Mouse (Mus musculus) forebrain, embryonic 12.5 days (tissue): ENCODE results near the gene Tmem110. TPM values are rescaled to one million over a fixed set of nuclear protein-coding genes. Genes with fewer than 3 reads are reported as not detected.

ENCODE experiments used
- ATAC-seq: fragments of 200-750 bp; cut with Nextera tagmentation; 2 replicates; pipeline ENCODE4 v1.8.0; 2017; ENCODE audit warnings: moderate TSS enrichment; ENCODE audit not compliant: low FRiP score
- H3K27ac ChIP-seq: fragments of 300-500 bp; sonication (generic); 2 replicates; pipeline ENCODE4 v1.5.1; 2016; ENCODE audit warnings: mild to moderate bottlenecking
- H3K27me3 ChIP-seq: fragments of 300-500 bp; sonication (generic); 2 replicates; pipeline ENCODE4 v1.6.1; 2016; ENCODE audit warnings: mild to moderate bottlenecking
- H3K36me3 ChIP-seq: fragments of 300-500 bp; sonication (generic); replicated peaks from 2 replicates; pipeline ENCODE4 v1.6.1; 2016; ENCODE audit warnings: mild to moderate bottlenecking
- H3K4me1 ChIP-seq: fragments of 300-500 bp; sonication (generic); 2 replicates; pipeline ENCODE4 v1.6.1; 2016
- H3K4me2 ChIP-seq: fragments of 300-500 bp; sonication (generic); 2 replicates; pipeline ENCODE4 v1.6.1; 2016; ENCODE audit warnings: mild to moderate bottlenecking, moderate library complexity
- H3K4me3 ChIP-seq: fragments of 300-500 bp; sonication (generic); replicated peaks from 2 replicates; pipeline ENCODE4 v1.5.1; 2016; ENCODE audit warnings: mild to moderate bottlenecking
- H3K9ac ChIP-seq: fragments of 300-500 bp; sonication (generic); 2 replicates; pipeline ENCODE4 v1.6.1; 2016; ENCODE audit warnings: mild to moderate bottlenecking
- H3K9me3 ChIP-seq: fragments of 300-500 bp; sonication (generic); 2 replicates; pipeline ENCODE4 v1.6.1; 2016
- WGBS: fragments of 180-500 bp; shearing (Covaris S2); methylation state at CpG from one replicate; pipeline ENCODE4 v1.1.7; 2016; 5-methylcytosine and 5-hydroxymethylcytosine counted together
- polyA plus RNA-seq: library from polyadenylated mRNA; unstranded; fragments of >200 nt; fragmentation: Nextera tagmentation; extraction: Ambion mirVana; gene quantifications from 2 replicates; pipeline ENCODE4 v1.2.1, GENCODE M21; 2016

The Tmem110 gene
- polyA plus RNA-seq, 1 experiment from 2014 or later = 25.1 TPM

- no peaks in the 10 kb centered on the region for H3K27me3 ChIP-seq
- peaks cover 8% of the 10 kb centered on the region; the same call in 1 of the 2 replicates for H3K36me3 ChIP-seq
- H3K4me2 ChIP-seq = no peak overlapping the region
- H3K4me3 ChIP-seq = no peak overlapping the region
- no peaks in the 10 kb centered on the region for H3K4me1 ChIP-seq
- H3K9ac ChIP-seq = no peak overlapping the region
- ATAC-seq = no peak
- no peak overlapping the region for H3K27ac ChIP-seq
- WGBS = 85% methylated on average over 17 of the region's 17 CpGs
- H3K9me3 ChIP-seq = no peaks in the 10 kb centered on the region
These were observed 55.7 kb downstream of the Tmem110 start for GRCm38 (mm10) chr14:30880811-30881717.

- ATAC-seq = no peak
- WGBS = 86% methylated on average over 3 of the region's 3 CpGs
These were observed 56.3 kb downstream of the Tmem110 start for GRCm38 (mm10) chr14:30881718-30882108.

GRCm38 (mm10) chr14:30885298-30885697, 59.9 kb downstream of the Tmem110 start:
- H3K4me3 ChIP-seq = no peak overlapping the region
- no peak overlapping the region for H3K4me2 ChIP-seq
- 19% methylated on average over 3 of the region's 3 CpGs for WGBS
- H3K4me1 ChIP-seq = peaks cover 4% of the 10 kb centered on the region; the same call in 1 of the 2 replicates
- H3K27me3 ChIP-seq = no peaks in the 10 kb centered on the region
- H3K9ac ChIP-seq = no peak overlapping the region
- H3K27ac ChIP-seq = no peak overlapping the region
- ATAC-seq = no peak
- no peaks in the 10 kb centered on the region for H3K9me3 ChIP-seq
- no peaks in the 10 kb centered on the region for H3K36me3 ChIP-seq

More at GRCm38 (mm10) chr14:30881718-30882108, 56.3 kb downstream of the Tmem110 start:
- H3K27me3 ChIP-seq = no peaks in the 10 kb centered on the region
- no peak overlapping the region for H3K4me3 ChIP-seq
- H3K9me3 ChIP-seq = no peaks in the 10 kb centered on the region
- no peak overlapping the region for H3K27ac ChIP-seq
- H3K4me2 ChIP-seq = no peak overlapping the region
- 0 out of 2 replicates have a peak, but pooled peaks cover 8% of the 10 kb centered on the region for H3K36me3 ChIP-seq
- no peak overlapping the region for H3K9ac ChIP-seq
- H3K4me1 ChIP-seq = no peaks in the 10 kb centered on the region

DNA sequence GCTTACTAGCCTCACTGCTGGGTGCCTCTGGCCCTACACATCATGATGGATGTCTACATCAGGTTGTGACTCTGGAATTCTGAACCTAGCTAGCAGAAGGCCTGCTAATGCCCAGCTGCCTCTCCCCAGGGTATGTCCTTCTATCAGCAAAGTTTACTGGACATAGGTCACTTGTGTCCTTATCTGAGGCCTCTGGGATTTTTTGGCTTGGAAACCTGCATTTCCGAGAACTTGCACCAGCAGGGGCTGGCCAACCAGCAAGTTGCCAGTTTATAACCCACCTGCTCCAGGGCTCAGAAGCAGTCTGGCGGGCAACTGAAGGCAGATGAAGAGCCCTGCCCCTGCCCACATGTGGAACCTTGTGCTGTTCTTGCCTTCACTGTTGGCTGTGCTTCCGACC, 60.8 kb downstream of the Tmem110 start, which contains the start of gene Itih4:
Gene Itih4 (plus strand): TSS at position 273 of the 400 bp plus-strand sequence.
- H3K4me3 ChIP-seq = no peak within 1 kb of the TSS
- H3K36me3 ChIP-seq = no peaks in the 10 kb centered on the region
- ATAC-seq = no peak
- H3K4me2 ChIP-seq = no peak within 1 kb of the TSS
- WGBS = 91% methylated on average over 3 of the region's 3 CpGs
- no peaks in the 10 kb centered on the region for H3K27me3 ChIP-seq
- no peak within 1 kb of the TSS for H3K9ac ChIP-seq
- H3K4me1 ChIP-seq = peaks cover 4% of the 10 kb centered on the region; the same call in 1 of the 2 replicates
- no peak within 1 kb of the TSS for H3K27ac ChIP-seq
- no peaks in the 10 kb centered on the region for H3K9me3 ChIP-seq

DNA sequence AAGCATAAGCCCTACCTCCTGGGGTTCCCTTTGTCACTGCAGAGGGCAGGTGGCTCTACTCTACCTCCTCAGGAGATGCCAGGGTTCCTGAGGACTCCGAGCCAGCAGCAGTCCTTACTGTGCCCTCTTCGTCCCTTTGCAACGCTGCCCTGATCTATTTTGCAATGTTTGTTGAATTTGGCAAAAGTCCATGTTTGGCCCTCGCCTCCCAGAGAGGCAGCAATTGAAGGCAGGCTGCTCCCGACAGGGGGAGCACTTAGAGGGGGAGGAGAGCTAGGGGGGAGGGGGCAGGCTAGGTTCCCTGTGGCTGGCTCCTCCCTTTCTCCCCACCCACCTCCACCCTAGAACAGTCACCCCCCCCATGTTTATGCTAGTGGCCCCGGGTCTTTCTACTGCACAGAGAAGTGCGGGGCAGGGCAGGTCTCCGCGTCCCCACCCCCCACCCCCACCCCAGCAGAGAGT, 62.9 kb downstream of the Tmem110 start:
- Histone ChIP-seq H3K27me3 (no peaks in the 10 kb centered on the region), H3K4me2 (no peak overlapping the region), H3K27ac (no peak overlapping the region), H3K9me3 (no peaks in the 10 kb centered on the region), H3K4me3 (no peak overlapping the region), H3K9ac (no peak overlapping the region), H3K4me1 (peaks cover 4% of the 10 kb centered on the region; the same call in 1 of the 2 replicates), H3K36me3 (no peaks in the 10 kb centered on the region)
- WGBS = 39% methylated on average over 6 of the region's 9 CpGs
- ATAC-seq = no peak

DNA sequence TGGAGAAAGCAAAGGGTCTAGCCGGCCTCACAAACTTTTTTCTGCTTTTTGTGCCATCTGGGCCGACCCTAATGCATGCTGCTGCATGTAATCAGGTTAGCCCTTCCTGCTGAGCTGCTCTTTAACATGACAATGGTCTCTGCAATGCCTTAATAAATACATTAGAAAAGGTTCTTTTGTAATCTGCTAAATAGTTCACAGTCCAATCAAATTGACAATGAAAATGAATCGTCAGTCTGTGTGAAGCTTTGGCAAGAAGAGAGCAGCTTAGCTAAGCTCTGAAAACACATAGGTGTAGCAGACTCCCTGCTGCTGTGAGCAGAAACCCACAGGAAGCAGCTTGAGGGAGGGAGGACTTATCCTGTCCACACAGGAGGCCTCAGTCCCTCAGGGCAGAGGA, 74.6 kb downstream of the Tmem110 start:
- H3K9ac ChIP-seq = no peak overlapping the region
- no peaks in the 10 kb centered on the region for H3K9me3 ChIP-seq
- no peak overlapping the region for H3K27ac ChIP-seq
- ATAC-seq = no peak
- peaks cover 5% of the 10 kb centered on the region; the same call in 1 of the 2 replicates for H3K4me1 ChIP-seq
- no peak overlapping the region for H3K4me2 ChIP-seq
- 0 out of 2 replicates have a peak, but pooled peaks cover 3% of the 10 kb centered on the region for H3K27me3 ChIP-seq
- WGBS = 18% methylated on average over 3 of the region's 3 CpGs
- no peaks in the 10 kb centered on the region for H3K36me3 ChIP-seq
- H3K4me3 ChIP-seq = no peak overlapping the region

GRCm38 (mm10) chr14:30902628-30903027, 77.2 kb downstream of the Tmem110 start:
- Histone ChIP-seq H3K4me1 (peaks cover 5% of the 10 kb centered on the region; the same call in 1 of the 2 replicates), H3K27me3 (0 out of 2 replicates have a peak, but pooled peaks cover 3% of the 10 kb centered on the region), H3K4me2 (no peak overlapping the region), H3K9ac (no peak overlapping the region), H3K27ac (no peak overlapping the region), H3K9me3 (no peaks in the 10 kb centered on the region), H3K4me3 (no peak overlapping the region), H3K36me3 (no peaks in the 10 kb centered on the region)
- WGBS = 94% methylated on average over 5 of the region's 5 CpGs
- no peak for ATAC-seq

- WGBS = 75% methylated on average over 3 of the region's 3 CpGs
- Histone ChIP-seq H3K36me3 (no peaks in the 10 kb centered on the region), H3K4me2 (no peak overlapping the region), H3K27ac (no peak overlapping the region), H3K9ac (no peak overlapping the region), H3K4me1 (peaks cover 5% of the 10 kb centered on the region; the same call in 1 of the 2 replicates), H3K4me3 (no peak overlapping the region), H3K9me3 (no peaks in the 10 kb centered on the region), H3K27me3 (0 out of 2 replicates have a peak, but pooled peaks cover 3% of the 10 kb centered on the region)
- ATAC-seq = no peak
These were observed 77.6 kb downstream of the Tmem110 start for GRCm38 (mm10) chr14:30903036-30903435.

DNA sequence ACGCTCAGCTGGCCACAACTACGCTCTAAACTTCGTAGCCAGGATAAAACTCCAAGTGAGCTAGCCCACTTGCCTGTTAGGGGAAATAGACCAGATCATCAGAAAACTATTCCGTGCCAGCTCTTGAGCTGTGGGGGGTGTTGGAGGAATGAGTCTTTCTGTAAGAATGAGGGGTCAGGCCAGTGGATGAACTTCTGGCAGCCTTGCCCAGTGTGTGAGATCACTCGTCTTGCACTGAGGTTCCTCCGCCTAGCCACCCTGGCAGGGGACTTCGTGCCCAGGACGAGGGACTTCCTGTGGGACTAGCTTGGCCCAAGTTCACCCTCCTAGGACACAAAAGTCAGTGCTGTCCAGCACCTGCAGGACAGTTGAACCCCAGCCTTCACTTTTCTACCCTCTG, 78.9 kb downstream of the Tmem110 start:
- no peaks in the 10 kb centered on the region for H3K9me3 ChIP-seq
- 90% methylated on average over 8 of the region's 8 CpGs for WGBS
- no peak overlapping the region for H3K4me2 ChIP-seq
- no peak overlapping the region for H3K27ac ChIP-seq
- no peaks in the 10 kb centered on the region for H3K36me3 ChIP-seq
- H3K4me3 ChIP-seq = no peak overlapping the region
- peaks cover 5% of the 10 kb centered on the region; the same call in 1 of the 2 replicates for H3K4me1 ChIP-seq
- no peak for ATAC-seq
- no peak overlapping the region for H3K9ac ChIP-seq
- H3K27me3 ChIP-seq = 0 out of 2 replicates have a peak, but pooled peaks cover 3% of the 10 kb centered on the region

DNA sequence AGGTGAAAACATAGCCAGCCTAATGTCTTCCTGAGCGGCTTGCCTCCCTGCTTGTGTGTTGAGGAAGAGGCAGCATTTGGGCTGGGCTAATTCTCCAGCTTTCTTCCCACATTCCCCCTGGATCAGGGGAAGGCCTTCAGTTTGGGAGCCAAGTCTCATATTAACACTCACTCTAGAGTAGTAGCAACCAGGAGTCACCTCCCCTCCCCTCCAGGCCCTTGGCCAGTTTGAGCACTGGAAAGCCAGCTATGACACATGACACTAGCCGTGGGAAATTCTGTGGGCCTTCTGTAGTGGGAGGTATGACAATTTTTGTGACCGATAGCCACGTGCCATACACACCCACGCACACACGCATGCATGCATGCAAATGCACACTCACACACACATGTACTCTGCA, 80.6 kb downstream of the Tmem110 start:
- Histone ChIP-seq H3K9ac (no peak overlapping the region), H3K27me3 (0 out of 2 replicates have a peak, but pooled peaks cover 3% of the 10 kb centered on the region), H3K27ac (no peak overlapping the region), H3K4me1 (no peaks in the 10 kb centered on the region), H3K4me2 (no peak overlapping the region), H3K9me3 (no peaks in the 10 kb centered on the region), H3K36me3 (no peaks in the 10 kb centered on the region), H3K4me3 (no peak overlapping the region)
- no peak for ATAC-seq
- WGBS = 88% methylated on average over 6 of the region's 6 CpGs

GRCm38 (mm10) chr14:30907814-30908265, 82.5 kb downstream of the Tmem110 start:
- 85% methylated on average over 3 of the region's 3 CpGs for WGBS
- H3K4me1 ChIP-seq = no peaks in the 10 kb centered on the region
- H3K4me3 ChIP-seq = no peak overlapping the region
- H3K9me3 ChIP-seq = no peaks in the 10 kb centered on the region
- no peak overlapping the region for H3K4me2 ChIP-seq
- no peak for ATAC-seq
- H3K9ac ChIP-seq = no peak overlapping the region
- H3K27ac ChIP-seq = no peak overlapping the region
- H3K36me3 ChIP-seq = no peaks in the 10 kb centered on the region
- H3K27me3 ChIP-seq = 0 out of 2 replicates have a peak, but pooled peaks cover 3% of the 10 kb centered on the region

- 96% methylated on average over 8 of the region's 8 CpGs for WGBS
- no peak overlapping the region for H3K27ac ChIP-seq
- ATAC-seq = no peak
- H3K9ac ChIP-seq = no peak overlapping the region
- H3K27me3 ChIP-seq = no peaks in the 10 kb centered on the region
- no peaks in the 10 kb centered on the region for H3K36me3 ChIP-seq
- no peak overlapping the region for H3K4me2 ChIP-seq
- H3K9me3 ChIP-seq = no peaks in the 10 kb centered on the region
- no peaks in the 10 kb centered on the region for H3K4me1 ChIP-seq
- H3K4me3 ChIP-seq = no peak overlapping the region
These were observed 85.8 kb downstream of the Tmem110 start for GRCm38 (mm10) chr14:30911141-30911540.
